Mouse (Mus musculus) gastrocnemius, adult 18-20 months (tissue): ENCODE data around the gene Gm7356. TPM values are rescaled to one million over a fixed set of nuclear protein-coding genes. Genes with fewer than 3 reads are reported as not detected.
"Not testable (repeated sequence)": the region's sequence is repeated elsewhere in the genome, so short reads cannot be mapped to it uniquely, and the experiment has no call there.

ENCODE experiments used
- DNase-seq: peaks from one replicate; pipeline ENCODE4 v3.0.0; 2021; ENCODE audit warnings: low spot score
- long read RNA-seq, 2 experiments: library from polyadenylated mRNA; stranded (forward); transcript quantifications; one replicate each; pipeline ENCODE4 v2.0.0; 2021
- total RNA-seq, 2 experiments: library from RNA; stranded (reverse); gene quantifications; 2 replicates each; pipeline ENCODE4 v1.2.3; 2021

Gene Gm7356
- not detected for total RNA-seq
- long read RNA-seq, experiment 1, result 0 reads
- long read RNA-seq, experiment 2, result 0 reads

- not testable (repeated sequence) for DNase-seq
These were observed at the start of gene Gm7356 for GRCm38 (mm10) chr17:14003604-14004003. TSS of gene Gm7356 (minus strand) at chr17:14003704.

- DNase-seq, result not testable (repeated sequence)
These were observed 38.4 kb upstream of the Gm7356 start for GRCm38 (mm10) chr17:14041880-14042279.

DNA sequence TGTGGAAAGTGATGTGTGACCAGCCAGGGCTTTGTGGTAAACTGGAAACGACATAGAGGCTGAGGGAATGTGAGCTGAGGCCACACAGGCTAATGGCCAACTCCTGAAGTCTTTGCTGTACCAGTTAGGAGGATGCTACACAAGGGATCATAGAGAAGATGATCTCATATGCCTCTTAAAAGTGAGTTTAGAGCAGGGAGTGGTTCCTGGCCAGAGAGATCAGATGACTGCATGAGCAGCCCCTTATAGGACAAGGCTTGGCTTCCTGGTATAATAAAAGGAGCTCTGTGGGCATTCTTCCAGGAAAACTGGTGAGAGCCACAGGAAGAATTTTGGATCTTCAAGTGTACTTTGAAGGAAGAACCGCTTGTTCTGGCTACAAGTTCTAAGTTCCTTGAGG, 33.5 kb upstream of the Gm7356 start:
- DNase-seq, result not testable (repeated sequence)

GRCm38 (mm10) chr17:14036113-14036512, 32.6 kb upstream of the Gm7356 start:
- not testable (repeated sequence) for DNase-seq

GRCm38 (mm10) chr17:13993425-13993824, 10.1 kb downstream of the Gm7356 start:
- not testable (repeated sequence) for DNase-seq

- DNase-seq, result no peak
These were observed 15.8 kb downstream of the Gm7356 start for GRCm38 (mm10) chr17:13987690-13988089.

- DNase-seq, result not testable (repeated sequence)
These were observed 32.7 kb downstream of the Gm7356 start for GRCm38 (mm10) chr17:13970796-13971195.

- DNase-seq, result not testable (repeated sequence)
These were observed 33.6 kb downstream of the Gm7356 start for GRCm38 (mm10) chr17:13969917-13970316.

DNA sequence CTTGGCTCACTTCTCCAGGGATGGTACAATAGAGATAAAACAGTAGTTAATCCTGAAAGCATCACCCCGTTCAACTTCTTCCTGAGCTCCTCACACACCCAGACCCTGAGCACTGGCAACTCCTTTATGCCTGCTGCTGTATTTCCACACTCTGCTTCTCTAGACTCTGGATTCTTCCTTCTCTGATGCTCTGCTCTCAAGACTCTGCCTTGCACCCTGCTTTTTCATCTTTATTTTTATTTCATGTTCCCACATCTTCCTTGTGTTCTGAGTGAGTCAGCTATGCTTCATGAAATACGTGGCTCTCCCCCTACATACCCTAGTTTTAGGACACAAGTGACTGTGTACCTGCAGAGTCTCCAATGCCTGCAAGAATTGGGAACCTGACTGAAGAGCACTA, 38.5 kb downstream of the Gm7356 start:
- not testable (repeated sequence) for DNase-seq

DNA sequence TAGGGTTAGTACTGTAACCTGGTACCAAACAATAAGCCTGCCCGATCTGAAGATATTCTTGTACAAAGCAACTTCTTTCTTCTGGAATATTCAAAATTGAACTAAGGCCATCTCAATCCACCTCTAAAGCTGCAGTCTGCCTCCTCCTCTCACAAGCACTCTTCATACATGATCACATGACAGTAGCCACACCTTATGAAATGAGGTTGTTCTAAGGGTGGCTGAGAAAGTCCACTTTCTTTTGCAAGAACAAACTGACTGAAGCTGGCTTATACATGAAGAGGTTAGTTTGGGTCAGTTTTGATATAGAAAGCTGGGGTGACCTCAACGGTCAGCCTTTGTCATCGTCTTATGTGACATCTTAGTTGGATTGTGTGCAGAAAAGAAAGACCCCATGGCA, 41.3 kb downstream of the Gm7356 start:
- DNase-seq, result not testable (repeated sequence)

GRCm38 (mm10) chr17:13958129-13958528, 45.4 kb downstream of the Gm7356 start:
- DNase-seq, result not testable (repeated sequence)

- not testable (repeated sequence) for DNase-seq
These were observed 51.9 kb downstream of the Gm7356 start for GRCm38 (mm10) chr17:13951570-13951969.

Other genes with a start within 250 kb of the Gm7356 start
- 10 to 100 TPM; 18.3 to 30.2 TPM for gene Afdn, start 243.2 kb downstream of the Gm7356 start, total RNA-seq
- gene Tcte2, start 241.9 kb downstream of the Gm7356 start, total RNA-seq, result 1 to 10 TPM; 1.5 to 1.8 TPM
- not detected for gene Gm7168, start 55.3 kb downstream of the Gm7356 start, total RNA-seq
- gene Gm7358, start 55.8 kb upstream of the Gm7356 start, total RNA-seq, result not detected
- gene Dact2, start 200.6 kb upstream of the Gm7356 start, total RNA-seq, result 1 to 10 TPM; 1.5 to 3.5 TPM